In genomic region chr10:67003009-67003742, GRCm38 (mm10) we compare ENCODE assay signal across 7 mouse cellular contexts.
A peak's percentile ranks its signal among the peaks of the same experiment; 100 is the strongest.
DNase-seq lines count a peak whose midpoint lies in the region; ATAC-seq lines count a peak whose summit lies in the region.

No protein-coding gene starts in this region.

- no peaks in the 10 kb centered on the region for H3K36me3 ChIP-seq in forebrain, embryonic 15.5 days

- H3K27me3 ChIP-seq in forebrain, embryonic 15.5 days = no peaks in the 10 kb centered on the region

- peaks cover 31% of the 10 kb centered on the region for H3K4me1 ChIP-seq in forebrain, embryonic 15.5 days

- no peaks in the 10 kb centered on the region for H3K9me3 ChIP-seq in forebrain, embryonic 15.5 days

- H3K9ac ChIP-seq in forebrain, embryonic 15.5 days (replicated peaks) = peak overlapping the region; percentile 29

- peak overlapping the region; percentile 81 for H3K27ac ChIP-seq in forebrain, embryonic 15.5 days (replicated peaks)

- under 1% methylated on average over 25 of the region's 25 CpGs for WGBS in forebrain, embryonic 15.5 days

- intact Hi-C loops in heart, postnatal 36 days (cut with DNase I) = loop anchor here (5.0 kb wide), 3 partner anchors 79 to 279 kb away; no protein-coding TSS in a partner anchor

- peak; percentile 67 for DNase-seq in MN1 (ENCODE audit: low spot score)
- DNase-seq in adrenal gland, postnatal 14 days = peak; percentile 60
- DNase-seq in heart, postnatal 36 days = peak; percentile 65 to 78
- peak; percentile 37 to 56 for DNase-seq in layer of hippocampus, postnatal 14 days (ENCODE audit: low spot score in 2 of 2)
- DNase-seq in lung, postnatal 4 days = peak; percentile 68 to 82
- DNase-seq in retina, postnatal 1 day = peak; percentile 66

- peak; percentile 76 for ATAC-seq in forebrain, embryonic 15.5 days (replicated peaks)

- peak overlapping the region; percentile 26 for H3K4me3 ChIP-seq in forebrain, embryonic 15.5 days

- peak overlapping the region; percentile 54 for H3K4me2 ChIP-seq in forebrain, embryonic 15.5 days (replicated peaks)

Comparison
In these comparisons a context has a peak if more than half of its experiments do, and no peak if none do; other contexts are left out.
1. Peak in every context shown above with its lines: DNase-seq, ATAC-seq, H3K4me3 ChIP-seq and H3K27ac ChIP-seq.